Mouse (Mus musculus) embryonic facial prominence, embryonic 10.5 days (tissue): ENCODE data around the gene Dnmt1. TPM values are rescaled to one million over a fixed set of nuclear protein-coding genes. Genes with fewer than 3 reads are reported as not detected.

Source experiments
- DNase-seq: peaks from one replicate; pipeline ENCODE4 v3.0.0-alpha.2; 2017; ENCODE audit warnings: low spot score
- H3K27ac ChIP-seq: fragments of 300-500 bp; sonication (generic); replicated peaks from 2 replicates; pipeline ENCODE4 v1.5.1; 2016; ENCODE audit warnings: mild to moderate bottlenecking
- H3K27me3 ChIP-seq: fragments of 300-500 bp; sonication (generic); replicated peaks from 2 replicates; pipeline ENCODE4 v1.6.1; 2016; ENCODE audit warnings: low read depth, mild to moderate bottlenecking; ENCODE audit not compliant: poor library complexity, severe bottlenecking
- H3K36me3 ChIP-seq: fragments of 300-500 bp; sonication (generic); replicated peaks from 2 replicates; pipeline ENCODE4 v1.6.1; 2016; ENCODE audit warnings: mild to moderate bottlenecking, moderate library complexity
- H3K4me1 ChIP-seq: fragments of 300-500 bp; sonication (generic); 2 replicates; pipeline ENCODE4 v1.6.1; 2016
- H3K4me3 ChIP-seq: fragments of 300-500 bp; sonication (generic); 2 replicates; pipeline ENCODE4 v1.5.1; 2016; ENCODE audit warnings: mild to moderate bottlenecking, moderate library complexity
- H3K9me3 ChIP-seq: fragments of 300-500 bp; sonication (generic); 2 replicates; pipeline ENCODE4 v1.6.1; 2016; ENCODE audit warnings: mild to moderate bottlenecking
- WGBS: fragments of 180-500 bp; shearing (Covaris S2); methylation state at CpG from one replicate; pipeline ENCODE4 v1.1.7; 2016; 5-methylcytosine and 5-hydroxymethylcytosine counted together
- polyA plus RNA-seq: library from polyadenylated mRNA; unstranded; fragments of >200 nt; fragmentation: Nextera tagmentation; extraction: Ambion mirVana; gene quantifications from 2 replicates; pipeline ENCODE4 v1.2.1, GENCODE M21; 2016

Dnmt1 gene
- polyA plus RNA-seq, 1 experiment from 2014 or later, result 168 TPM

- Histone ChIP-seq H3K27me3 (no peaks in the 10 kb centered on the region), H3K4me3 (peak overlapping the region; percentile 99), H3K9me3 (no peaks in the 10 kb centered on the region), H3K4me1 (peaks cover 21% of the 10 kb centered on the region), H3K36me3 (peaks cover 43% of the 10 kb centered on the region), H3K27ac (peak overlapping the region; percentile 90)
- DNase-seq, result no peak
- 4% methylated on average over 39 of the region's 39 CpGs for WGBS
Measured at GRCm38 (mm10) chr9:20897736-20898510, 61.8 kb downstream of the Dnmt1 start.

- Histone ChIP-seq H3K27ac (no peak overlapping the region), H3K4me3 (peak overlapping the region; percentile 13; the same call in 1 of the 2 replicates), H3K9me3 (no peaks in the 10 kb centered on the region), H3K27me3 (no peaks in the 10 kb centered on the region), H3K36me3 (peaks cover 69% of the 10 kb centered on the region), H3K4me1 (peaks cover 13% of the 10 kb centered on the region)
- DNase-seq, result no peak
- 95% methylated on average over 9 of the region's 9 CpGs for WGBS
Measured at GRCm38 (mm10) chr9:20895382-20895781, 64.3 kb downstream of the Dnmt1 start.

GRCm38 (mm10) chr9:20894629-20895028 lies 65.1 kb downstream of the Dnmt1 start:
- Histone ChIP-seq H3K4me3 (no peak overlapping the region), H3K9me3 (no peaks in the 10 kb centered on the region), H3K27ac (no peak overlapping the region), H3K36me3 (peaks cover 76% of the 10 kb centered on the region), H3K27me3 (no peaks in the 10 kb centered on the region), H3K4me1 (peaks cover 15% of the 10 kb centered on the region)
- DNase-seq, result no peak
- WGBS, result 89% methylated on average over 15 of the region's 15 CpGs

GRCm38 (mm10) chr9:20893590-20894343 lies 65.9 kb downstream of the Dnmt1 start:
- Histone ChIP-seq H3K9me3 (no peaks in the 10 kb centered on the region), H3K27me3 (no peaks in the 10 kb centered on the region), H3K4me1 (peaks cover 20% of the 10 kb centered on the region), H3K36me3 (peaks cover 82% of the 10 kb centered on the region), H3K4me3 (no peak overlapping the region), H3K27ac (no peak overlapping the region)
- 88% methylated on average over 13 of the region's 13 CpGs for WGBS
- no peak for DNase-seq

- Histone ChIP-seq H3K36me3 (peaks cover 82% of the 10 kb centered on the region), H3K27ac (no peak overlapping the region), H3K27me3 (no peaks in the 10 kb centered on the region), H3K4me1 (peaks cover 20% of the 10 kb centered on the region), H3K4me3 (no peak overlapping the region), H3K9me3 (no peaks in the 10 kb centered on the region)
- no peak for DNase-seq
- 69% methylated on average over 5 of the region's 5 CpGs for WGBS
Measured at GRCm38 (mm10) chr9:20893069-20893468, 66.6 kb downstream of the Dnmt1 start.

- Histone ChIP-seq H3K36me3 (peaks cover 81% of the 10 kb centered on the region), H3K27ac (no peak overlapping the region), H3K4me1 (peaks cover 12% of the 10 kb centered on the region), H3K27me3 (no peaks in the 10 kb centered on the region), H3K9me3 (no peaks in the 10 kb centered on the region), H3K4me3 (no peak overlapping the region)
- DNase-seq, result no peak
- 77% methylated on average over 5 of the region's 5 CpGs for WGBS
Measured at GRCm38 (mm10) chr9:20892104-20892653, 67.5 kb downstream of the Dnmt1 start.

- Histone ChIP-seq H3K4me3 (0 out of 2 replicates have a peak overlapping the region, but pooled peaks have one; percentile 15), H3K27me3 (no peaks in the 10 kb centered on the region), H3K27ac (no peak overlapping the region), H3K36me3 (peaks cover 74% of the 10 kb centered on the region), H3K4me1 (peaks cover 7% of the 10 kb centered on the region), H3K9me3 (no peaks in the 10 kb centered on the region)
- WGBS, result 85% methylated on average over 26 of the region's 26 CpGs
- no peak for DNase-seq
Measured at GRCm38 (mm10) chr9:20891339-20892103, 68.2 kb downstream of the Dnmt1 start.

GRCm38 (mm10) chr9:20890411-20890810 lies 69.3 kb downstream of the Dnmt1 start:
- no peaks in the 10 kb centered on the region for H3K9me3 ChIP-seq
- WGBS, result 91% methylated on average over 5 of the region's 5 CpGs
- DNase-seq, result no peak
- H3K4me3 ChIP-seq, result 0 out of 2 replicates have a peak overlapping the region, but pooled peaks have one; percentile 99
- H3K27ac ChIP-seq, result no peak overlapping the region
- H3K27me3 ChIP-seq, result no peaks in the 10 kb centered on the region
- H3K36me3 ChIP-seq, result peaks cover 63% of the 10 kb centered on the region
- peaks cover 7% of the 10 kb centered on the region for H3K4me1 ChIP-seq

- Histone ChIP-seq H3K27me3 (no peaks in the 10 kb centered on the region), H3K36me3 (peaks cover 54% of the 10 kb centered on the region), H3K4me1 (peaks cover 7% of the 10 kb centered on the region), H3K9me3 (peaks cover 6% of the 10 kb centered on the region; the same call in 1 of the 2 replicates), H3K4me3 (peak overlapping the region; percentile 99), H3K27ac (no peak overlapping the region; the same call in 1 of the 2 replicates)
- WGBS, result 85% methylated on average over 29 of the region's 29 CpGs
- DNase-seq, result no peak
Measured at GRCm38 (mm10) chr9:20889185-20890141, 70.2 kb downstream of the Dnmt1 start.

GRCm38 (mm10) chr9:20888386-20888765 lies 71.3 kb downstream of the Dnmt1 start:
- Histone ChIP-seq H3K9me3 (peaks cover 6% of the 10 kb centered on the region; the same call in 1 of the 2 replicates), H3K4me1 (peaks cover 7% of the 10 kb centered on the region), H3K36me3 (peaks cover 43% of the 10 kb centered on the region), H3K4me3 (peak overlapping the region; percentile 99), H3K27ac (peak overlapping the region; percentile 90), H3K27me3 (no peaks in the 10 kb centered on the region)
- DNase-seq, result no peak
- WGBS, result 0% methylated on average over 30 of the region's 30 CpGs

GRCm38 (mm10) chr9:20887704-20888385 lies 71.8 kb downstream of the Dnmt1 start, which contains the start of gene Ppan:
Ppan (plus strand) TSS chr9:20888175.
- DNase-seq, result peak; percentile 95
- Histone ChIP-seq H3K9me3 (peaks cover 6% of the 10 kb centered on the region; the same call in 1 of the 2 replicates), H3K4me1 (peaks cover 7% of the 10 kb centered on the region), H3K4me3 (peak within 1 kb of the TSS; percentile 99), H3K36me3 (peaks cover 37% of the 10 kb centered on the region), H3K27me3 (no peaks in the 10 kb centered on the region), H3K27ac (peak within 1 kb of the TSS; percentile 90)
- under 1% methylated on average over 43 of the region's 43 CpGs for WGBS
